17 mouse cellular contexts compared by ENCODE assay signal in the genomic region with DNA sequence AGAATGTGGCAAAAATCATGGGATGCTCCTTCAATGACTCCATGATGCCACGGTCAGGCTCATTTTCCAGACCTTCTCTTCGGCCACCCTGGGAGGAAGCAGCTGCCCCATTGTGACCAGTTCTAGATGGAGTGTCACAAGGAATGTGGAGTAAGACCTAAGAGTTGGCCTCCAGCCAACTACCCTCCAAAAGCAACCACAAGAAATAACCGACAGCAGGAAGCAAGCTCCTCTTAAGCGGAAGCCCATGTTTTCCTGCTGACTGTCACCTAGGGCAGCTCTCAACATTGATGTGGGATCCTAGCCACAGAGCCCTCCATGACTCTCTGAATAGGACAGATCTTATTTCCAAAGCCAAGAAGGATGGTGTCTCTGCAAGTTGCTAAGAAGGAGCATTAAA.
A peak's percentile ranks its signal among the peaks of the same experiment; 100 is the strongest.
DNase-seq lines count a peak whose midpoint lies in the region; ATAC-seq lines count a peak whose summit lies in the region.
"Had no signal": no experiment of that assay in that cellular context is flagged by ENCODE, and none has a peak within 500 bp of the region (broad histone marks: within the 10 kb centered on the region; RNA-seq: fewer than 3 reads in every experiment).

No protein-coding gene starts in this region.

- no peak overlapping the region for H3K9ac ChIP-seq in heart, embryonic 12.5 days
- no peak overlapping the region for H3K9ac ChIP-seq in midbrain, embryonic 13.5 days (replicated peaks)
- no peak overlapping the region for H3K9ac ChIP-seq in hindbrain, embryonic 14.5 days
- H3K9ac ChIP-seq: heart, embryonic 13.5 days; liver, embryonic 14.5 days had no signal

- no peaks in the 10 kb centered on the region for H3K4me1 ChIP-seq in heart, embryonic 12.5 days (replicated peaks)
- no peaks in the 10 kb centered on the region for H3K4me1 ChIP-seq in heart, embryonic 10.5 days
- no peaks in the 10 kb centered on the region for H3K4me1 ChIP-seq in midbrain, embryonic 13.5 days (replicated peaks)
- no peaks in the 10 kb centered on the region for H3K4me1 ChIP-seq in hindbrain, embryonic 14.5 days (replicated peaks; ENCODE audit: control insufficient read depth, insufficient read depth, low read length)
- H3K4me1 ChIP-seq: forebrain, embryonic 10.5 days; heart, embryonic 13.5 days had no signal

- ATAC-seq in heart, embryonic 12.5 days (ENCODE audit: insufficient number of reproducible peaks, low FRiP score), result peak; percentile 51; the same call in 1 of the 2 replicates
- no peak for ATAC-seq in midbrain, embryonic 13.5 days
- no peak for ATAC-seq in hindbrain, embryonic 14.5 days (ENCODE audit: low FRiP score)
- ATAC-seq: inflammation-experienced regulatory T-cells, adult 6 months had no signal

- H3K27me3 ChIP-seq in heart, embryonic 12.5 days (replicated peaks), result no peaks in the 10 kb centered on the region
- no peaks in the 10 kb centered on the region for H3K27me3 ChIP-seq in heart, embryonic 10.5 days (ENCODE audit: insufficient read depth, poor library complexity, severe bottlenecking)
- no peaks in the 10 kb centered on the region for H3K27me3 ChIP-seq in midbrain, embryonic 13.5 days
- H3K27me3 ChIP-seq in hindbrain, embryonic 14.5 days (ENCODE audit: control insufficient read depth, insufficient read depth, low read length), result no peaks in the 10 kb centered on the region
- H3K27me3 ChIP-seq: heart, embryonic 13.5 days had no signal

- no peak overlapping the region for H3K27ac ChIP-seq in heart, embryonic 12.5 days (ENCODE audit: poor library complexity, severe bottlenecking)
- no peak overlapping the region for H3K27ac ChIP-seq in heart, embryonic 10.5 days
- H3K27ac ChIP-seq in midbrain, embryonic 13.5 days, result no peak overlapping the region
- H3K27ac ChIP-seq in hindbrain, embryonic 14.5 days, result no peak overlapping the region
- H3K27ac ChIP-seq: forebrain, embryonic 10.5 days; gastrocnemius, adult 2 months; heart, embryonic 13.5 days; left cerebral cortex, adult 2 months; liver, embryonic 14.5 days had no signal

- DNase-seq in heart, embryonic 10.5 days (ENCODE audit: low spot score), result no peak
- peak; percentile 15 for DNase-seq in thymus, postnatal 0 days (ENCODE audit: low spot score)
- no peak for DNase-seq in thymus, postnatal 4 days
- DNase-seq in kidney, postnatal 25 days, result peak; percentile 60 to 75
- no peak for DNase-seq in hindbrain, embryonic 14.5 days (ENCODE audit: low spot score)
- DNase-seq in ovary, postnatal 14 days (ENCODE audit: low spot score), result no peak
- DNase-seq: cerebellum, adult 11 months; gastrocnemius, adult 2 months; right cerebral cortex, postnatal 25 days; thymus, postnatal 14 days had no signal

- 69% methylated on average over 4 of the region's 4 CpGs for WGBS in heart, embryonic 12.5 days
- WGBS in heart, embryonic 10.5 days, result 76% methylated on average over 4 of the region's 4 CpGs
- 86% methylated on average over 4 of the region's 4 CpGs for WGBS in midbrain, embryonic 13.5 days
- WGBS in hindbrain, embryonic 14.5 days, result 83% methylated on average over 4 of the region's 4 CpGs

- no peaks in the 10 kb centered on the region for H3K9me3 ChIP-seq in heart, embryonic 12.5 days (replicated peaks)
- H3K9me3 ChIP-seq in heart, embryonic 10.5 days, result no peaks in the 10 kb centered on the region
- no peaks in the 10 kb centered on the region for H3K9me3 ChIP-seq in midbrain, embryonic 13.5 days
- no peaks in the 10 kb centered on the region for H3K9me3 ChIP-seq in hindbrain, embryonic 14.5 days (ENCODE audit: control insufficient read depth, low read length)
- H3K9me3 ChIP-seq: forebrain, embryonic 10.5 days; heart, embryonic 13.5 days had no signal

- H3K4me3 ChIP-seq in heart, embryonic 12.5 days, result no peak overlapping the region
- no peak overlapping the region for H3K4me3 ChIP-seq in heart, embryonic 10.5 days
- H3K4me3 ChIP-seq in midbrain, embryonic 13.5 days (replicated peaks), result no peak overlapping the region
- H3K4me3 ChIP-seq in hindbrain, embryonic 14.5 days (replicated peaks; ENCODE audit: low read length), result no peak overlapping the region
- H3K4me3 ChIP-seq: forebrain, embryonic 10.5 days; gastrocnemius, adult 2 months; heart, embryonic 13.5 days; left cerebral cortex, adult 2 months had no signal

- H3K36me3 ChIP-seq in heart, embryonic 12.5 days, result no peaks in the 10 kb centered on the region
- no peaks in the 10 kb centered on the region for H3K36me3 ChIP-seq in heart, embryonic 10.5 days
- H3K36me3 ChIP-seq in midbrain, embryonic 13.5 days, result no peaks in the 10 kb centered on the region
- no peaks in the 10 kb centered on the region for H3K36me3 ChIP-seq in hindbrain, embryonic 14.5 days (replicated peaks; ENCODE audit: control insufficient read depth, insufficient read depth)
- H3K36me3 ChIP-seq: forebrain, embryonic 10.5 days; heart, embryonic 13.5 days had no signal

- H3K4me2 ChIP-seq in heart, embryonic 12.5 days, result no peak overlapping the region
- no peak overlapping the region for H3K4me2 ChIP-seq in midbrain, embryonic 13.5 days (replicated peaks)
- H3K4me2 ChIP-seq in hindbrain, embryonic 14.5 days (replicated peaks), result no peak overlapping the region
- H3K4me2 ChIP-seq: heart, embryonic 13.5 days had no signal

Comparison
In these comparisons a context has a peak if more than half of its experiments do, and no peak if none do; other contexts are left out.
1. DNase-seq: peak in thymus, postnatal 0 days (single experiment) and kidney, postnatal 25 days (2 of 2); none in heart, embryonic 10.5 days (single experiment), thymus, postnatal 4 days (single experiment), hindbrain, embryonic 14.5 days (single experiment) and ovary, postnatal 14 days (single experiment).